Mouse (Mus musculus): ENCODE results near the gene Robo1.

Robo1 gene

DNA sequence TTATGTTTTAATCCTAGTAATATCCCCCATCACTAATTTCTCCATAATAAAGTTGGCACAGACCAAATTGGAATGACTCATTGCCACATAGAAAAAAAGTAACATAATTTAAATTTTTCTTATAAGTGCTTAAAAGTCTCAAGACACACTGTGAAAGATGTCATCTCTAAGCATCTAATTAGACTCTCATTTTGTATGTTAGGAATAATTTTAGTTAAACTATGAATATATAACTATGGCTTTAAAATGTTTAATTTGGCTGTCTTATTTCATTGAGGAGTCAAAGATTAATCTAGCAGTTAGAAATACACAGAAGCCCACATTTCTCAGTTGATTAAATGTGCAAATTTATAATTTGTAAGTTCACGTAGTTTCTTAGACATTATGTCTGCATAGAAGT lies 530.9 kb downstream of the Robo1 start:
- no peak for DNase-seq

DNA sequence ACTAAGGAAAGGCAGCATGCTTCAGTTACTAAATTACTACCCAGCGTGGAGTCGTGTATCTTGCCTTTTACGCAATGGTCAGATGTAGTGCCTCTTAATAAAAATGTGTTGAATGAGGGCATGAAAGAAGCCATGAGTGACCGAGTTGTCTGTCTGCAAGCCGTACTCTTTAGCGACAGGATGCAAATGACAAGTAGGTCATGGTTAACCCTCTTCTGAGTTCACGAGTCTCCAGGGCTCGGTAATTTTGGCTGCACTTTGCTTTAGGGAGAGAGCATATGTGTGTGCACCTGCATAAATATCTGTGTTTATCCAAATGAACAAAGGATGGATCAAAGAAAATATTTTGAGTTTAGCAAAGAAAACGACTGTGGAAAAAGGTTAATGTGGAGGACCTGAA lies 533.0 kb downstream of the Robo1 start:
- DNase-seq: no peak

DNA sequence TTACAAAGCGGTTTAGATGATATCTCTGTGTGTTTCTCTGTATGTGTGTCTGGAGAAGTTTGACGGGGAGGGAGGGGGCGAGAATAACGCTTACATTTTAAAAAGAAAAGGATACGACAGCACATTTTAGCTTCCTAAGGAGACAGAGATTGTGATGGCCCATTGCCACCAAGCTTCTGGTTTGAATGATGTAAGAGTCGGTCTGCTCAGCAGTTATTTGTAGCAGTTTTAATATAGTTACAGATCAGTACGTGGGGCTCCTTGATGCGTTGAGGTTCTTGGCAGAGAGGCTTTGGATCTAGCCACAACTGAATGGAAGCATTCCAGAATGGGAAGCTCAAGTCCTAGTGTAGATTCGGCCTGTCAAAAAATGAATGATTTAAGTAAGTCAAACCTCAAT lies 546.0 kb downstream of the Robo1 start:
- no peak for DNase-seq

DNA sequence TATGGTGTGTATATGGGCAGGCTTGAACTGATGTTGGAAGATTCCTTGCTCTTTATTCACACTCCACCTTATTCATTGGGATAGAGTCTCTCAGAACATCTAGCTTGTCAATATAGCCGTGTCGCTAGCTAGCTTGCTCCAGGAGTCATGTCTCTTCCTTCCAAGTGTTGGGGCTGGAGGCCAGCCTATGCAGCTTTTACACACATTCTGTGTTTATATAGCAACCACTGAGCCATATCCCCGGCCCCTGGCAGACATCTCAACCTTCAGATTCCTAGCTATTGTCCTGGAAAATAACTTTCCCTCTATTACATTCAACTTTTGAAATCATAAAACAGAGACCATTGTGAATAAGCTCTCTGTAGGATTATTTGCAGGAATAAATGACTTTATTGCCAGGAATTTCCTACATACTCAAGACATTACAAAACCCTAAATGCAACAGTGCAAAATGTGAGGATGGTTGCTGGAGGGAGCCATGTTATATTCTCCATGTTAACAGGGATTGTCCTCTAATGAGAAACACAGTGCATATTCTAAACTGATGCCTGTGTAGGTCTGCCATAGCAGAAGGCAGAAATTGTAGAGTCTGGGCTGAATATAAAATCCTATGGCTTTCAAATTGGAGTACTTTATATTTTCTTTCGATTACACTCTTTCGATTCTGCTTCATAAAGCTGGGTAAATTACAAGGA lies 546.9 kb downstream of the Robo1 start:
- DNase-seq: no peak

DNA sequence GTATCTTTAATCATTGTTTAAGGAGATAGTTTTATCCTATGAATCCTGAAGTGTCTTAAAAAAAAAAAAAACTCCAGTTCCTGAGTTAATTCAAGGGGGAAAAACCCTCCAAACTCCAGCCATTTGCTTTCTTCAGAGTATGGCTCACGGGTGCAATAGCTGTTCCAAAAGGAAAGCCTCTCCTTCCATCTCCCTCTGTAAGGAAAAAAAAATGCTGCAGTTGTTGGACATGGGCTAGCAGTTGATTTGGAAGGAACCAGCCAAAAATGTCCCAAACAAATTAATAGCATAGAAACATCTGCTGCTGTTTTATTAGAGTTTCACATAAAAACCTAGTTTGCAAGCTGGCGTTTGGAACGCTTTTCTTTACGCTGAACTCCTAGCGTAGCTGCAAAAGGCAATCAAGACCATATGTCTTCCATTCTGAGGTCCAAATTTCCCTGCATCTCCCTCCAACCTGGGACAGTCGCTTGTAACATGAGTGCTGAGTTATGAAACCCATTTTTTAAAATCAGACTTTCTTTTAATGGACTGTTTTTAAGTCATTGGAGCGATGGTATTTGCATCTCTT lies 553.7 kb downstream of the Robo1 start:
- DNase-seq: no peak

DNA sequence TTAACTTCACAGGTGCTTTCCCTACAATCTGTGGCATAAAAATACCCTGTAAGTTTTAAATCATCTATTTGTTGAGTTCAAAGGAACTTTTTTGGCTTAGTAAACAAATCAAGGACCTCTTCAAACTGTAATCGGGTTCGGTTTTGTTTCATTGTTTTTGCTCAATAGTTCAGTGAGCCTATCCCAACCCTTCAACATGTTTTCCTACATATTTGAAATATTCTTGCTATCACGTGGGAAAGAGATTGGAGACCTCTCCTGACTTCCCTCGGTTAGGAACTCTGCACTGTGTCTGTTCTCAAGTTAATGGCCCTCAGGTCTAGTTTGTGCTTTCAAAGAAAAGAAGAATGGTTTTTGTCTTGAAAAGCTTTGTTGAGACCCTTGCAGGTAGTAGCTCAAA lies 557.9 kb downstream of the Robo1 start:
- no peak for DNase-seq

DNA sequence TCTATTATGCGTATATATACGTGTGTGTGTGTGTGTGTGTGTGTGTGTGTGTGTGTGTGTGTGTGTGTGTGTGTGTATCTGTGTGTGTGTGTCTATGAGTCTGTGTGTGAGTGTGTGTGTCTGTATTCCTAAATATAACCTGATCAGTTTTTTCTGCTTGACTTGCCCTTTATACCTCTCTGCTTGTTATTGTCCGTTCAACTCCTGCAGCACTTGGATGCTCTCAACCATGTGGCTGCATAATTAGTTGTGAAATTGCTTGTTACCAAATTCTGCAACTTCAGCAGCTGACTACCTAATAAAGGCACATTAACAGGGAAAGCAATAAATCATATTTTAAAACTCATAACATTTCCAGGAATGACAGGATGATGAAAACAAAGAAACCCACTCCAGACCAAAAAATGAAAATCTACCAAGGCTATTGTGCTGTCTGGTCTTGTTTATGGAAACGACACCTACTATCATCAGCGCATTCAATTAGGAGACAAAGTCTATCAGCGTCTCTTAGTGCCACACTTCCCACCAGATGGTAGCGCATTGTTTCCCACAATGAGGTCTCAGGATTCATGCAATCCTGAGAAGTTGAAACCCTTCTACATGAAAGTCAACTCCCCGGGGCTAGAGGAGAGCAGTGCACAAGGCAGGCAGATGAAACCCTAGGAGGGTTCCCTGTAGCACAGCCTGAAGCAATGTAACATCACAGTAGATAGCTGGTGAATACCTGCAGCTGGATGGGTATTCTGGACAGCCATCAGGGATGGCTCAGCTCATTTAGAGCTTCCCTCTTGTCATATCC lies 567.0 kb downstream of the Robo1 start:
- DNase-seq: no peak

DNA sequence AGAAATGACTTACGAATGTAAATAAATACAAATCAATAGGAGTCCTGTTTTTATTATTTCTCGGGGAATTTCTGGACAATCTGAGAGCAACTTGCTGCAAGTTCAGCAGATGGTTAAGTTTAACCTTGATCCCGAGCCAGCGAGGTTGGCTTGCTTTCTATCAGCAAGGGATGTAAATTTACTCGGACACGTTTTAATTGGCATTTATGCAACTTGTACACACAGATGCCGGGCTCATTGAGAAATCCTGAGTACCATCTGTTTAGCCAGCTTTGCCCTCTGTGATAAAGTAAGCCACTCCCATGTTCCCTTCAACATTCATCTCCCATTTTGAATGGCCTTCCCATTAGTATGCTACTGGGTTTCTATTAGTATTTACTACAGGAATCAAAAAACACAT lies 580.0 kb downstream of the Robo1 start:
- no peak for DNase-seq

DNA sequence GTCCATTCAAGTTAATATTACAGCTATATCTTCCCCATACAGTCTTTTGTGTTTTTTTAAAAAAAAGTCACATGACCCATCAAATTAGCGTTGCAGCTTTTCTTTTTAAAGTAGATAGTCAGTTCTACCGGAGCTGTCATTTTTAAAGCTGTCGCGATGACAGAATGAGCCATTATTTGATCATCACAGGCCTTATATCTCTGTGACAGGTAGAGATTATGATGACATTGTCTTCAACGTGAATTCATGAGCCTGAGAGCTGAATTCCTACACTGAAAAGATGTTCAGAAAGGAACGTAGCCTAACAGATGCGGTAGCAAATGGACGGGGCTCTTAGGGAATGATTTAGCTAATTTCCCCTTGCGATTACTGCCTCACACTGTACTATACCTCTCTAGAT lies 581.3 kb downstream of the Robo1 start:
- DNase-seq: no peak

DNA sequence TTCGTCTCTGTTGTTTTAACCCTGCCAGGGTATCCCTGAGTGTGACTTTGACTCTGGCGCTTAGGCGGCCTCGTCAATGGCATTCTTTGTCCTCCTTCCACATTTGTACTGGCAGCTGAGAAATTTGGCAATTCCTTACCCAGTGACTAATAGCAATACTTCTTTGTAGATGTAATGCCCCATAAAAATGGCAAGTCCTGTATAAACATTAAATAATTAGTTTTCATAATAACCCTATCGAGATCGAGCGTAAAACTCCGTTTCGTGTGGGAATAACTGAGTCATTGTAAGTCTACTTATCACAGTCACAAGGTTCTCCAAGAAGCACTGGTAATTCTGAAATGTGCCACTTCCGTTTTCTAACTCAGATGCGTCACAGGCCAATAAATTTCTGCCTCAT lies 589.0 kb downstream of the Robo1 start:
- DNase-seq: no peak

DNA sequence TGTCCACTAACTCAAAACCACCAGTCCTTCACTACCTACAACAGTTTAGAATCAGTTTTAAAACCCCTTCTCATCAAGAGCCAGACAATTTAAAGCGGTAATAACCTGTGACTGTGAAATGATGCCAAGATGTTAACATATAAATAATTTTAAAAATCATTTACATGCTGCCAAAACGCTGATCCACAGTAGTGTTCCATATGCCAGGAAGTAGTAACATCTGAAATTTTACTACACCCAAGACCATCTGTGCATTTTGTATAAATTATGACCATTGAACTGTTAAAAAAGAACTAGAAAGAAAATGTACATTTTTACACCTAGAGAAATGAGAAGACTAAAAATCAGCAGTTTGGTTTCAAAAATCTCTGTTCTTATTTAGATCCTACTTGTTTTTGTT lies 600.8 kb downstream of the Robo1 start:
- no peak for DNase-seq

DNA sequence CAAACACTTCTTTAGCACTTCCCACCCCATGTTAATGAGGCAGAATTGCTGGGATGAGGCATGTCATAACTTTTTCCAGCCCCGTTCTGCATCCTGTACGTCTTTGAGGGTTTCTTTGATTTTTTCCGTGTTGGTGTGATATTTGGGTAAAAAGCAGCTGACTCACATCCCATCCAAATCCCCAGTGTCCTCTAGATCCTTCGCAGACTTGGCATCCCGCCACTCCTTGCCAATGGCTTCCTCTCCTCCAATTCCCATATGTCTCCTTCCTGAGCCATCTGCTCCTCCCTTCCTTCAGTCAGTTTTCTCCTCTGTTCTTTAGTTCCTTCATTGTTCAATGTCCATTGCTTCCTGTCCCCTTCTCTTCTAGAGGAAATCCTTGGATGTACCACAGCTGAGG lies 605.0 kb downstream of the Robo1 start:
- DNase-seq: no peak

DNA sequence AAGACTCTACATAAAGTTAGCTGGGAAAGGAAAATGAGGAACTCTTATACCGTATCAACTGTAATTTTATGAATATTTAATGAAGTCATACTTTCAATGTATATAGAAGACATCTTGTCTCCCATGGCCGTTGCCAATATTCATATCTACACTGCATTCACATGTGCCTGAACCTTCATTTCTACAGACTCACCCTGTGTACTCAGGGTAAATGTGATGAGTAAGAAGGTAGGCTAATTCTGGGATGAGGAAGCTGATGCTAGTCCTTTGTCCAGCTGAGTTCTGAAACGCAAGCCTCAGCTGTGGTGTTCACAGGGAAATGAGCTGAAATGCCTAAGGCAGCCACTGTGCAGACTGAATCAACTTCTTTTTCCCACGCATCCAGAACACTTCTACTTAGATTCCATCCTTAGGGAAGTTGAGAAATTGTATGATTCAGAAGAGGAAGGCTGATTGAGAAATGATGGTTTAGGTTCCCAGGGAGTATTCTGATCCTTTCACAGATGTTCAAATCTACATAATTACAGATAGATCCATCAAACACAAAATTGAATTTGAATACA lies 606.0 kb downstream of the Robo1 start:
- DNase-seq: no peak

DNA sequence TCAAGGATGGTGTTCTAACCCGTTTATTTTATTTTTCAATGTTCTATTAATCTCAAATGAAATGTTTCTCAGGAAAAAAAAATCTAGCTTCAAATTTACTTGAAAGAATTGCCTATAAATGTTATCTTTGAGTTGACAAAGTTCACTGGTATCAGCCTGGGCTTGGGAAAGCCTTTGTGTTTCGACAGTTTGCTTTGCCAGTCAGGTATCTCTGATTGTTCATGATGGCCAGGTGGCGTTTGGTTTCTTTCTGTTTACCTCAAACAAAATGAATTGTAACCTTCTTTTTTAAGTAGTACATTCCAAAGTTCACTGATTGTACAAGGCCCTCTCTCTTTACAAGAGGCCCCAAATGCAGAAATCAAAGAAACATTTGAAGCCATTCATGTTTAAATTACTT lies 611.9 kb downstream of the Robo1 start:
- no peak for DNase-seq

DNA sequence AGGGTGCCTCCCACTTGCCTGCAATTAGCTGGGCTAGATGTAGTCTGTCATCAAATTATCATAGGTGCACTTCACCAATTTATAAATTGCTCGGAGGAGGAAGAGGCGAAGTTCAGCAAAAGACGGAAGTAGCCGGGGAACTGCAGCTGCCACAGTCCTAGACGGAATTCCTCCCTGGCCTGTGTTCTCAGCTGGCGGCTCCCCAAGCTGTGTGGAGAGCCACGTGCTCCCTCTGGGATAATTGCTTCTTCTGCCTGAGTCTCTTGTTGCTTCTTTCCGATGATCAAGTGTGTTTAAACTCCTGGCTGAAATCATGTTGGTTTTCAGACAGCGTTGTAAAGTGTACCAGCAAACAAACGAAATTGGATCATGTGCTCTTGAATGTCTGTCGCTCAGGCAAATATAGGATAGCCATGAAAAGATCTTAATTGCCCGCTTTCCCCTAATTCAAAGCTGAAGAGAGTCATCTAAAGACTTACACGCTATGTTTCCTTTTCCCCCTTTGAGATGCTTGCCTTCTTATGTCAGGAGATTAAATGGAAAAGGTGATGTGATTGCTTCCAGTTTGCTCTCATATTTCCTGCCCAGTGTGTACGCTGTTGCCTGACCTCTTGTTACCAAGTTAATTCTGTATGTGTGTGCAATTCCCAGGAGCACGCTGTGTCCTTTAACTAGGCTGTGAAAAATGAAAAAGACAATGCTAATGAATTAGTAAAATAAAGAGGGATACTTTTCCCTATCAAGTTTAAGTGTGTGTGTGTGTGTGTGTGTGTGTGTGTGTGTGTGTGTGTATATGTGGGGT lies 616.5 kb downstream of the Robo1 start:
- peak; percentile 41 for DNase-seq

DNA sequence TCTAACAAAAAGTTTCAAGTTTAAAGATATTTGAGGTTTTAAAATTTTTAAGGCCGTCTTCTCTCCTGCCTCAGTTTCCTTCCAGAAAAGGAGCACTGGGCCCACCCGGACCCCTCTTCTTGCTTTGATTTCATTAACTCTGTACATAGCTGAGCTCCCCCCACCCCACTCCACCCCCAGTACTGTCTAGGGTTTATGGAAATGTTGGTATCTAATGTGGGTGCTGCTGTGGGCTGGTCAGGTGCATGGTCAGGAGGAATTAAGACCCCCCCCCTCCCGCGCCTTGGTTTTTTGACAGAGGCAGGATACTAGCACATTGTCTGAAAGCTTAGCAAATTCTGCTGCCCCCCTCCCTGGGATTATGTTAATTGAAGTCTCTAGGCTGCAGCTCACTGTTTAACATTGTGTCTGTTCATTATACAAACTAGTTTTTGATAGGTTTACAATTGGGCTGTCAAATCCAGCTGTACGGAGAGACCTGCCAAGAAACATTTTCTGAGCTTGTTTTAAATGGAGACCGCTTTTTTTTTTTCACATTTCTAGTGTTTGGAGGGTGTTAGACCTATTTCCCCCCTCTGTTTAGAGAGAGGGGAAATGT lies 620.5 kb downstream of the Robo1 start:
- no peak for DNase-seq

DNA sequence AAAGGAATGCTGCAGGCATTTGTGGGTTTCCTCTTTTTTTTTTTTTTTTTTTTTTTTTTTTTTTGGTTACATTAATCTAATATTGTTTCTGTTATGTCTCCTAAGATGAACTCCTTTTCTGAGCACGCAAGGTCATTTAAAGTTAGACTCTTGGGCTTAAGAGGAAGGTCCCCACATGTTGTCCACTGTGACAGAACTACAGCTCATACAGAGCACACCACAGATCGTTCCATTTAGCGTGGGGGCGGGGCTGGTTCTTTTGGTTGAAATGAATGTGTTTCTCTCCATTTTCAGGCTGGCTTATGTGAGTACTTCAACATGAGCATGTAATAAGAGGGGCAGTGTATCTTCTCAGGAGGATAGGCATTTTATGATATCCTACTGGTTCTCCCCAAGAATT lies 622.8 kb downstream of the Robo1 start:
- DNase-seq: no peak

DNA sequence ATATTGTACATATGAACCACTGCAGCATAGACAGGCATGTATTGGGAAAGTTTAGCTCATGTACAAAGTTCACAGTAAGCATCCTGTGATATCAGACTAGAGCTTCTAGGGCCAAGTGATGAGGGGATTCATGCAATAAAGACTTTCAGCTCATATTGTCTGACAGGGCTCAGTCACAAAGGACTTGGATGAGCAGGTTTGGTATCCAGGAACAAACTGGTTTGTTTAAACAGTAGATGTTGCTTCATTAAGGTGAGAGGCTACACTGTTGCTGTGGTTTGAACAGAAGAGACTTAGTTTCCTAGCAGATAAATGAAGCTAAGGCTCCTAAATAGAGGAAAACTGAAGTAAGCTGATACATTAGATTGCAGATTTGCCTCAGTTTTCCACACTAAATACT lies 626.8 kb downstream of the Robo1 start:
- DNase-seq: no peak

DNA sequence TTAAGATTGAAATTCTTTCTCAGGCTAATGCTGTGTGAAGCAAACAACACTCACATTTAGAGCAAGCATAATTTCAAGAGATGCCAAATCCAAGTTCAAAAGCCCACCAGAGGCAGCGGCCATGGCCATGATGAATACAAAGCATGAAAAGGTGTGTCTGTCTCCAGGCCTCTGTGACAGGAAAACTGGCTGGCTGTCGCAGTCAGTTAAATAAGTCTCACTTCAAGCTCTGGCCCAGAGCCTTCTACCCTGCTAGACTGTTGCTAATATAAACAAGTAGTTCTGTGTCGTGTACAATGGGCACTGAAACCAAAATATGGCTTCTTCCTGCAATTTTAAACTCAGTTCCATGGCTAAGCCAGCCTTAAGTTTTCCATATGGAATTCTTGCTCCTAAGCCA lies 629.1 kb downstream of the Robo1 start:
- DNase-seq: no peak

DNA sequence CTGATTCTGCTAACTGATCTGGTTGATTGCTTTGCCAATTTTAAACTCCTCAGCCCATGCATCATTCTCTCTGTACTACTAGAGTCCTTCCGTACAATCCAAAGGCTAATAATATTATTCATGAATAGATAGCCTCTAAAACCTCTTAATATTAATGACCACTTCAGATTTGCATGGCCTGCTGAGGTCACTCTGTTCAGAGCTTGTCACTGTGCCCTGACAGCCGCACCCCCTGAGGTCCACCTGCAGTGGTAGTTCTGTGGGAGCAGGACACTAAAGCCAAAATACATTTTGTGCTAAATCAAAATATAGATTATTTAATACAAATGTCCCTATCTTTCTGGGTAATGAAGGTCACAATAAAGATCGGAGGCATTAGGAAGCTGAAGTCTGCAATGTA lies 631.8 kb downstream of the Robo1 start:
- DNase-seq: no peak

DNA sequence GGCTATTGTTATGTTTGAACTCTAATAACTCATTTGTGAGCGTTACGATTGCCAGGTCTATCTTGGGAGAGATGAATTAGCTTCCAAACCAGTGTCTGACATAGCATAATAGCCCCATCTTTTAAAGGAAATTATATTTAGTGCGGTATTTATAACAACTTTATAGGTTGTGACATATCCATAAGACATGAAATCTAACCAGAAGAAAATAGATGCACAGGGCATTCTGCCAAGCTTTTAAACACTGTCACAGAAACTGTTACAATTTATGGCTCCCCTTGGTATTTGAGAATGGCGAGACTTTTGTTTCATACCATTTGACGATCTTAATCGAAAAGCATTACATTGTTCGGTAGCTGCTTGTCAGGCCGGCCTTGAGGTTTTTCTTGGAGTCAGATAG lies 632.7 kb downstream of the Robo1 start:
- no peak for DNase-seq

DNA sequence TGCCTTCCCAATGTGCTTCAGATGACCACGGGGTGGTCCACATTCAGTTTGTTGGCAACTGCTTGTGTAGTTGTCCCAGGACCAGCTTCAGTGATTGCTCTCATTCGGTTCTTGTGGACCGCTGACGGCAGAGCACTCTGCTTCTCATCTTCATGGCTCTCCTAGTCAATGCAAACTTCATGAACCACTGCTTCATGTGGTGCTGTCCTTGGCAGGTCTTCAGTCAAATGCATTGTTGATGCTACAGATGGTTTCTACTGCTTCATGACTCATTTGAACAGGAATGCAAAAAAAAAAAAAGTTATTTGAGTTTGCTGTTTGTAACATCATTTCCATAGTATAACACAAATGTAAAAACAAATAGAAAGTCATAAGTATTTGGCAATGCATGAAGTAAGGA lies 636.3 kb downstream of the Robo1 start:
- no peak for DNase-seq

DNA sequence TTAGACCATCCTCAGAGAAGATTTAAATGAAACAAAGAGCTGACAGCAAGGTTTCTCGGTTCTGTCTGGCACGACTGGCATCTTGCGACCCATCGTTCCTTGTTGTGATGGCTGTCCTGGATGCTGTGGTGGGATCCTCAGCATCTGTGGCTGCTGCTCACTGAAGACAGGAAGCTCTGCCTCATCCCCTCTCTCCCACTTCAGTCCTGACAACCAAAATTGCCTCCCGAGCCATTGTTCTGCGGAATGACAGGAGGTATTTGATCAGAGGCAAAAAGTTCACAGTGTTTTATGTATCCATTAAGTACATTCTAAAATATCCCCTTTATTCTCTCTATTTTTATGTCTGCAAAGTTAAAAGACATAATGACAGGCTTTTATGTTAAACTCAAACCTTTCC lies 643.9 kb downstream of the Robo1 start:
- no peak for DNase-seq
